Mouse (Mus musculus) heart, adult 8-10 months (tissue): Measurements from ENCODE around the gene Adad1. TPM values are rescaled to one million over a fixed set of nuclear protein-coding genes. Genes with fewer than 3 reads are reported as not detected.

ENCODE experiments used
- DNase-seq: peaks from one replicate; pipeline ENCODE4 v3.0.0; 2022; ENCODE audit warnings: low spot score
- total RNA-seq, 4 experiments: library from RNA; stranded (reverse); gene quantifications; 2 replicates each; pipeline ENCODE4 v1.2.4; 2022

Adad1 gene
- total RNA-seq, result not detected

DNA sequence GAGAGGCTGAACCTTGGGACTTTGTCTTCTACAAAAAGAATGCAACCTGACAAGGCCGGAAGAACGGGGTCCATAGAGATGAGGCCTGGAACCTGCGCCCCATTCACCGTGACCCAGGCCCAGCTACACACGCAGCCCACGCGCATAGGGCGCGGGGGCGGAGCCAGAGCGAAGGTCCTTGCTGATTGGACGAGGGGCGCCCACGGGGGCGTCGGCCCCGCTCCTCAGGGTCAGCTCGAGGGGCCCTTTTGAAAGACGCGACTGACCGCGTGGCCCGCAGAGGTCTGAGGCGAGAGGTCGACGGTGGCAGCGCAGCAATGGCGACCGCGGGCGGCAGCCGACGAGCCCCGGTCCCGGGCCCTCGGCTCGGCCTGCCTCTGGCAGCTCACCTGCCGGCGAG is at the start of gene Adad1:
TSS of gene Adad1 (plus strand) at position 122 of the 400 bp plus-strand sequence.
- DNase-seq, result no peak

DNA sequence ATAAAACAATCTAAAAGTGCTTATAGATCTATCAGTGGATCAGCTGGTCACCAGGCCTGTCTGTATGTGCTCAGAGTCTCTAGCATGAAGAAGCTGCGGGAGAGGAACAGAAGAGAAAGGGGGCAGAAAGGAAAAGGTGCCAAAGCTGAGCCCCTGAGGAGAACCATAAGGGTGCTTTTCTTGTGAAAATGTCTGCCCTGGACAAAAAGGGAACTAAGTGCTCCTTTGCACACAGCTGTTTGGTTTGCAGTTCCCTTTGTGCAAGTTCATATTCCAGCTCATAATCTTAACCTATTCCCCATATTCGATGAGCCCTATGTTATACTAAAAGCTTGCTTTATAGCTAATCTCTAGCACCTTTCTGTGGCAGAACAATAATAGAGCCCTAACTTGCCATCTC is 25.3 kb upstream of the Adad1 start:
- DNase-seq, result no peak

DNA sequence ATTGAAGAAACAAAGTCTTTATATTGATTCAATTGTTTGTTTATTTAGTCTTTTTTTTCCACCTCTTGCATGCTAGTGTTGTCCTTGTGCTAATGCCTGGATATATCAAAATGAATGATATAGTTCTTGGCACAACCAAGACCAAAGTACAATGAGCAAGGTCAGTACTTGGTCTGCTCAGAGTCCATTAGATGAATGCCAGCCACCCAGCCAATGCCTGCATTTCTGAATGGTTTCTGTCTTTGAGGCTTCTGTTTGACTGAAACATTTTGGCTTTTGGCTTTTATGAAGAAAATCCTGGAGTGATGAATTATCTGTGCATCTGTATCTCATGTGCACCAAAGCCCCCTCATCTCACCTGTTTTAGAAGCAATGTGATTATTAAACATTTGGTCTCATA is 23.5 kb upstream of the Adad1 start:
- DNase-seq, result no peak

DNA sequence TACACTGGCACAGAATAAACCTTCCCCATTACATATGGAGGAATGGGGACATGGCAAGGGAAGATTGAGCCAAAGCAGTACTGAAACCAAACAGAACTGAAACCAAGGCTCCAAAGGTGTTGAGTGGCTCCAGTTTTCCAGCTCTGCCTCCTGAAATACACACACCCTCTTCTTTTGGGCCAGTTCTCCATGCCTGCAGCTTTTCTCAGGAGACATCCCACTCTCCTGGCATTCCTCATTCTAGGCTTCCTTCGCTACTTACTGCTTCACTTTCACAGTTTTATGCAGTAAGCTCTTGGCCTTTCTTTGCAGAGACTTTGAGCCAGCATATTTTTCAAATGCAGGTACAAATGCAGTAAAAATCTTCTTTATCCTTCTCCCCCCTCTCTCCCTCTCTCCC is 11.8 kb upstream of the Adad1 start:
- no peak for DNase-seq

DNA sequence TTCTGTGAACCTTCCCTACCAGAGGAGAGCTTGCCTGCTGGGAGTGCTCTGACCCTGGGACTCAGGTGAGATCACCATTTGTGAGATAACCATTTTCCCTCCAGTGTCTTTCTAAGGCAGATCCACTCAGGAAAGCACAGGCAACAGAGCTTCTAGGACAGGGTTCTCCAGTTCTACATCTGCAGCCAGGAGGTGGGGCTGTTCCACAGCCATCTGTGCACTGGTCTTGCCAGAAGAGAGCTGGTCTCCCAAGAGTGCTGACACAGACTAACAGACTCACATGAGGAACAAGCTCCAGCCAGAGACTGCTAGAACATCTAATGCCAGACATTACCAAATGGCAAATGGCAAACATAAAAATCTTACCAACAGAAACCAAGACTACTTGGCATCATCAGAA is 9.9 kb downstream of the Adad1 start:
- DNase-seq, result peak; percentile 64

DNA sequence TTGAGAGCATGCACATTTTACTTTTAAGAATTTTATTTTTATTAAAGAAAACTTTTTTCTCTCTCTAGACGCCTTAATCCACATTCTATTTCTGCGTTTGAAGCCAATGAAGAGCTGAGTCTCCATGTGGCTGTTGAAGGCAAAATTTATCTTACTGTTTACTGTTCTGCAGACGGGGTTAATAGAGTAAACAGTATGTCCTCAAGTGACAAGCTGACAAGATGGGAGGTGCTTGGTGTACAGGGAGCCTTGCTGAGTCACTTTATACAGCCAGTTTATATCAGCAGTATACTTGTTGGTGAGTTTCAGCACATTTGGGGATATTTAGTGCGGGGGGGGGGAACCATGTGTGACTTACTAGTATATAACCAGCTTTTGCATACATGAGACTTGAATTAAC is 21.5 kb downstream of the Adad1 start:
- no peak for DNase-seq

DNA sequence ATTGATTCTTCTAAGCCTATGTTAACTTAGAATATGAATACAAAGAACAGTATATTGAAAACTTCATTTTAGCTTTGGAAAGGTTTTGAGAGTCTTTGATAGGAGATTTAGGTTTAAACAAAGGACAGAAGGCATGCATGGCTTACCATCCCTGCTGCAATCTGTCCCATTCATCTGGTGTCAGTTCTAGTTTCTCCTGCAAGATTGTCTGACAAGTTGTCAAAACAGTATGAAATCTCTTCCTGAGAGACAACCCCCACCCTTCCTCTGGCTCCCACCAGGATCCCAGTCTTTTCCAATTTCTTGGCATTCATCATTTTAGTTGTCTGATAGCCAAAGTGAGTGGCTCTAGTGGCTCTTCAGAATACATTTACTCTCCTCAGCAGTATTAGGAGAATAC is 27.4 kb downstream of the Adad1 start:
- no peak for DNase-seq

DNA sequence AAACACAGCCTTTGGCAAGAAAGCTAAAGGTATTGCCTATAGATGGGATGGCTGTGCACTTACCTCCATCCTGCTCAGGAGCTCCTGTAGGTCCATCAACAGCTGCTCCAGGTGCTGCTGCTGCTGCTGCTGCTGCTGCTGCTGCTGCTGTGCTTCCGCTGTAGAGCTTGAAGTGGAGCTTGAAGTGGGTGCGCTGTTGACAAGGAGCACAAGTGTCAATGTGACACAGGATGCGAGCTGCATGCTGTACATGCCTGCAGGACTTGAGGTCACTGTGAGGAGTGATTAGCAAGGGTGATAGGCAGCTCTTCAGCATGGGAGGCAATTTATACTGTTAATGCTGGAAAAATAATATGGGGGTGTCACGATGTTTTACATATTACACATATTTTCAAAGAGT is 62.3 kb downstream of the Adad1 start, which contains the start of gene Il2:
TSS of gene Il2 (minus strand) at position 305 of the 400 bp plus-strand sequence.
- no peak for DNase-seq

DNA sequence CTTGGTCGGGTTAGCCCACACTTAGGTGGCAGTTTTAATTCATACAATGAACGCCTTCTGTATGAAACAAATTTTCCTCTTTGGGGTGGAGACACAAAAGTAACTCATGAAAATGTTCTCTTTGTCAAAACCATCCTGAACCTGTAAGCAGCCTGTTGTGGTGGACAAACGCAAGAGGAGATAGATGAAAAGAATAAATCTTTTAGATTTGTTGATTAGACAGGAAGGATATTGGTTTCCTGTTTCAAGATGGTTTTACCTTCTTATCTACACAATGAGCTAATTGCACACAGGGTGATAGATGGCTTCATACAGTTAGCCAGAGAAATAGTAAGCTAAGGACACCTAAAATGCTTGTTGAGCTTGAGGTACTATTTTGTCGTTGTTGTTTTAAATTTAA is 62.8 kb downstream of the Adad1 start:
- no peak for DNase-seq

DNA sequence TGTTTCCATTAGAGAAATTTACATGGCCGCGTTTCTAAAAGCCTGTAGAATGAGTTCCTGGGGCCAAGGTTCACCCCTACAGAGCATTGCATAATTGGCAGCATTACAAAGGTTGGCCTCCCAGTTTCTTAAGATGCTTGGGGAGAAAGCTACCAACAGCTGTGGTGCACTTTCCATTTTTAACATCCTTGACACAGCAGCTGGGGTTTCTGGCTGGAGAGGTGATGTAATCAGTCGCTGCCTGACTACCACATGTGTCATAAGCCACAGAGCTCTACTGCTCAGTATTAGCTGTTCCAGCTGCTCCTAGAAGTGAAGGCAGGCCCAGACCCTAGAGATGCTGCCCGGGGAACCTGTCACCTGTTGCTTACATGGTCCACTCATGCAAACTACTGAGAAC is 64.9 kb downstream of the Adad1 start:
- peak; percentile 69 for DNase-seq

DNA sequence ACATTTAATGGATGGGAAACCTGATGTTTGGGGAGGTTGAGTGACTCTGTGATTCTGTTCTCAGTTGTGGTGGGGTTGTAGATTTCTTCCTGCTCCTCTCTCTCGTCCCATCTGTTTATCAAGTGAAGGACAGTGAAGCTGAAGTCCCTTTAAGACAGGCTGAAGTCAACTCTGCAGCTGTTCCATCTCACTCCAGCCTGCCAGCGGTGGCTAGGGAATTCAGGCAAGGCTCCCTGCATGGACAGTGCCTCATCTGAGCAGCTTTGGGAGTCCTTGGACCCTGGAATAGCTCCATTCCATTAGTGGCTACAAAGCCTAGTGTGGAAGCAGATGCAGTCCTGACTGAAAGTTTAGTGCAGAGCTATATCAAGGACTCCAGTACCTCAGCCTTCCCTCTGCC is 65.7 kb downstream of the Adad1 start:
- peak; percentile 35 for DNase-seq

DNA sequence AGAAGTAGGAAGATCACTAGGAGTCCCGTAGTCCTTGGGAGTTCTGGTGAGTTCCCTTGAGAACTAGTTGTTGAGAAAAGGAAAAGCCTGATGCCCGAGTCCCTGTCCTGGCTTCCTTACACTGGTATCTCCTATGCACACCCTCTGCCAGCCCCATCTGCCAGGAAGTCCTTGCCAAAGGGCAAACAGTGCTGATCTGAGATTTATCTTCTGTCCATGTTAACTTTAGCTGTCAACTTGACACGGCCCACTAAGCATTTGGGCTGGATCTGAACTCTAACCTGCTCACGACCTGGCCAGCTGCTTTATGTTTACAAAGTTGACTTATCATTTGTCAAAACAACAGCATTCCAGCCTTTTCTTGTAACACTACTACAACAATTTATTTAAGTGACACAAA is 73.9 kb downstream of the Adad1 start:
- DNase-seq, result no peak

DNA sequence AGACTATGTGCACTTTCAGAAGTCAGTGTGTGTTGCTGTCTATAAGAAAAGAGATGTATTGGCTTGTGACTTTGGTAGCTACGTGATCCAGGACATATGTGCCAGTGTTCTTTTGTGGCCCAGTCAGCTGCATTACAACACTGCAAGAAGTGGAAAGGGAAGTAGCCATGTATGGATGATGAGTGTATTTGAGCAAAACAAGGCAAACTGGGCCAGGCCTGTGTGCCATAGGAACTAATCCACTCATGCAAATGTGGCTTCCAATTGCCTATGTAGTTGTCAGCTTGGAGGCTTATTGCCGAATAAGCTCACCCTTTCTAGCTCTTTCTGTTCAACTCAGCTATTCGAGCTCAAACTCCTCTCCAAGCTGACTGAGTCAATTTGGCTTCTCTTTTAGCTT is 75.9 kb downstream of the Adad1 start:
- DNase-seq, result no peak

DNA sequence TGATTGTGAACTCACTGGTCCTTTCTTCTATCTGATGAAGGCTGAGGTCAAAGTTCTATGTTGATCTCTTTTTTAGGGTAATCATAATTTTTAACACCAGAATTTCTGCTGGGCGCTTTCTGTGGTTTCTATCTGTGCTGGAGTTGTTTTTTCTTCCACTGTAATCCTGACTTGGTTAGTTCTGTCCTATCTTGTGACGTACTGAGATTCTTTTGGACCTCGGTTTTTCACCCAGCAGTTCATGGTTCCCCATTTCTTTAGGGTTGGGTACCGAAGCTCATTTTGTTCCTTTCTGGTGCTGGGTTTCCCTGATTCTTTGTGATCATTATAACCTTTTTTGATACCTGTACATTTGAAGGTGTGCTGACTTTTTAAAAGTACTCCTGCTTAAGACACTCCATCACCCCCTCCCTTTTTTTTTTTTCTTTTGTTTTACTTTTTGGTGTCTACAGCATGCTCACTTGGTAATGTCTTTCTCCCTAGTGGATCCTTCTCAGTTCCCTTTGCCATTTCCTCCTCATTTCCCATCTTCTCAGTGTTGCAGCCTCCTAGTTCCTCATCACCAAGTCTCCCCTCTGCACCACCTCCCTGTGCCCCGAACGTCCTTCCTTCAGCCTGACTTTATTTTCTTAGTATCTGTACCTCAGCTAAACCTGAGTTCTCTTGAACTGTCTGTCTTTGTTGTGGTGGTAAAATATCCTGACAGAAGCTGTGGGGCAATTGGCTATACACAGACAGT is 77.0 kb downstream of the Adad1 start:
- no peak for DNase-seq

DNA sequence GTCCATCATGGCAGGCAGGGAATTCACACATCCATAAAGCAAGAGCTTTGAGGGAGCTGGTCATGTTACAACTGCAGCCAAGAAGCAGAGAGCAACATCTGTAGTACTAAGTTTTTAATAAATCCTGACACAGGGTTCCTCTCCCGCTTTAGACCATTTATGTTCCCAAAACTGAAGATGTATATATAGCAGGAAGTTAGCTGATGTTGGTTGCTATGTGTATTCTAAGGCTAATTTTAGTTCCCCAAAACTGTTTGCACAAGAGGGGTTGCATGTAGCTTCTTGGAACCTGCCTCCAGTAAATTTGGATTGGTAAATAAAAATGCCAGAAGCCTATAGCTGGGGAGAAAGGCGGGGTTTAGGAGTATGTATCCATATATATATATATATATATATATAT is 78.5 kb downstream of the Adad1 start:
- no peak for DNase-seq

DNA sequence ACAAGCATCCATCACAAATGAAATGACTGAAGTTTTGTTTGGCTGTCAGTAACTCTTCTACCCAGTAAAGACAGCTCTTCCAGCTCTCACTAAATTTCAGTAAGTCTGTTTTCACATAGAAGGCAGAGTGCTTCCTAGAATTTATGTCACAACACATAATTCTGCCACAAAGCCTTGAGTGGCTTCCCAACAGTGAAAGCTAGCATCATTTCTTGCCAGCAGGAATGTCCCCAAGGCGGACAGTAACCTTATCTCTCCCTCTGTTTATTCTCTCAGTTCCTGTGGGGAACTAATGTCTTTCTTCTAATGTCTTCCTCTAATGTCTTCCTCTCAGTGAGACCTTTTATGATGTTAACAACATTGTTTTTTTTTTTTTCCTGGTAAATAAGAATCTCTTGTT is 81.7 kb downstream of the Adad1 start:
- no peak for DNase-seq

DNA sequence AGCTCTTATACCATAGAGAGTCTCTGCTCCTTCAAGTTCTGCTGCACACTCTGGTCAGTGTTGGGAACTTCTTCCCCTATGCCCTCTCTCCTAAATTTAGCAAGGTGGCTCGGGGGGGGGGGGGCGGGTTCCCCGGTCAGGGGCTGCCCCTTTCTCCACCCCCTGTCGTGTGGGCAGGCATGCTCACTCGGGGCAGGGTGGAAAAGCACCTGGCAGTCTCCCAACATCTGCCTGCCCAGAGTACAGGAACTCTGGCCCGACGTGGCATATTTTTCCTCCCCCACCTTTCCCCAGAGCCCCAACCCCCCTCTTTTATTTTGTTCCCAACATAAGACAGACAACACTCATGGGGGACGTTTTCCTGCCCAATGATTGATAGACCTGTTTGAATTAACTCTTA is 83.1 kb downstream of the Adad1 start:
- DNase-seq, result no peak

DNA sequence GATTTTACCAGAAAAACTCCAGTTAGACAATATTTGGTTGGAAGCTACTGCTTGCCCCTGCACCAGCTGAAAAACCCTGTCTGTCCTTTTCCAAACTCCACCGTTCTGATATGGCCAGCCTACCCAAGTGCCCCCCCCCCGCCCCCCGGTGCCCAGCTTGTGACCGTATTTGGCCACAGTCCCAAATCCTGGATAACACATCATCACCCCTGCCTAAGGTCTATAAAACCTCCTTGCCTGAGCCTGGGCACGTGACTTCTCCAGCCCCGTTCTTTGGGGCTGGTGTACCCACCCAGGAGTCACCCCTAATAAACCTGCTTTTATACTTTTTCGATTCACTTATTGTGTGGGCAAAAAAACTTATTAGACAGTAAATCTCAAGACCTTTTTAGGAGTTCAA is 83.5 kb downstream of the Adad1 start:
- DNase-seq, result no peak

DNA sequence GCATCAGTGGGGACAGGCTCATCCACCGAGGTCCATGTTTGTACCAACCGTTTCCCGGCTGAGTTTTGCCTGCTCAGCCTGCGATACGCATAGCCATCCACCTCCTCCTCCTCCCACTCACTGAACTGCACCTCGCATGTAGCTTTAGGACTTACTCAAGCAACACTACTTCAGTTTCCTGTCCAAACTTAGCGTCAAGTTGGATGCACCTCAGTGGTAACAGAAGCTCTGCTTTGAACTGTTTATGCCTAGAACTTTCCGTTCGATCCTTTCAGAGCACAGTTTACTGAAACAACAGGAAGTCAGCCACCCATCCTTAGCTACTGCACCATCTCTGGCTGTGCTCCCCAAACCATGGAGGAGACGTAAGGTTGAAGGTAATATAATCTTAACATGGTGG is 88.9 kb downstream of the Adad1 start:
- DNase-seq, result no peak

DNA sequence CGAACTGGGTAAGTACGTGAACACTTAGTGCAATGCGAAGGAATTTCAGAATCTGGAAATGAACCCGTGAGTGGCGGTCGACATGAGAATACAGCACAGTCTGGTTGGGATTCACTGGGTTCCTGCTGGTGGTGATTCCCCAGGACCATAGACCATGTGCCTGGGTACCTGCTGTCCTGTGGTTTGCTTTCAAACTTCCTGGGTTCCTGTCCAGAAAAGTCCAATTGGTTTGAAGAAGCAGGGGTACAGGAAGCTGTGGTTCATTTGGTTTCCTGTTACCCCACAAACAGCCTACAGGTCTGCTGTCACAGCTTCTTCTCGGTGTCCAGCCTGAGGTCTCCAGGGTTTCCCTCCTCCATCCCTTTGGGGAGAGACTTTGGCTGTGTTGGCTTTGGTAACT is 89.7 kb downstream of the Adad1 start:
- DNase-seq, result no peak

DNA sequence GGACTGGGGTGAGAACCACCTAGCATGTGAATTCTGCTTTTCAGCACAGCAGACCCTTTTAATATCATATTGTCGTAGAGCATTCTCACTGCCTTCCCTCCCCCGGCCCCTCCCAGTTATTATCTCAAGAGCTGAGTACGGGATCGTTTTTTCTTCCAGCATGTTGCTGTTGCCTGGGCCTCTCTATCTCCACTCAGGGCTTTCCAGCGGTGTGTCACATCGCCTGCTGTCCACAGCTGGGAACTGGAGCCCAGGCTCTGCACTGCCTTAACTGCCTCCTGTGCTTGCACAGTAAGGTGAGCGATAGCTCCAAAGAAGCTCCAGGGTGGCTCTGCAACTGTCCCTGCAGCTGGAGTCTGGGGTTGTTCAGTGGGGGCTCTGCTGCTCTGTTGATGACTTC is 91.1 kb downstream of the Adad1 start:
- no peak for DNase-seq

DNA sequence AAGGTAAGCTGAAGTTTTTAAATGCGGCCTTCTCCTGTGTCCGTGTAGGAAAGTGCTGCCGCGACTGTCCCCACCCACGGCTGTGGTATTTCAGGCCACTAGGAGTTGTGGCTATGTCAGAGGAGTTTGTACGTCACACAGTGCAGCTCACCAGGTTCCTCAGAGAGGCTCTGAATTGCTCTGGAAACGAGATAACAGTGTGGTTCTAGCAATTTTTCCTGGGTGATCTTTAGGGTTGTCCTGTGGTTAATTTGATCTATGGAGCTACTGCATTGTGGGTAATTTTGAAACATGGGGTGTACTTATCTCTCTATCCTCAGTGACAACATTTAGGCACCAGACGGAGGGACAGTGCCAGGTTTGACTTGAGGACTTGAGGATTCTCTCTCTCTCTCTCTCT is 93.8 kb downstream of the Adad1 start:
- DNase-seq, result no peak

DNA sequence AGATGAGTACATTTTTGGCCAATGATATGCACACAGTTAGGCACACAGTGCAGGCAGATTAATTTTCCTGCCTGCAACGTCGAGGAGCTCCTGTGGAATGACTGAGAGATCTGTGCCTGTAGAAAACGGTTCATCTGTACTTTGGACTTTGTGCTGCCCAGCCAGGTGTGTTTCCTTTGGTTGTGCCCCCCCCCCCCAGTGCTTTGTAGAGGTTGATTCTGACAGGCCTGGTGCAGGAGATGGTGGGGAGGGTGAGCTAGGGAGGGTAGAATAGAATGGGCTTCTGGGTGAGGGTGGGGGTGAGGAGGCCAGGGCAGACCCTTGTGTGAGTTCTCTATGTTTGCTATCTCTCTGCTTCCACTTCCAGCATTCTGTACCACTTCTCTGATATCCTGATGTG is 94.9 kb downstream of the Adad1 start:
- no peak for DNase-seq

DNA sequence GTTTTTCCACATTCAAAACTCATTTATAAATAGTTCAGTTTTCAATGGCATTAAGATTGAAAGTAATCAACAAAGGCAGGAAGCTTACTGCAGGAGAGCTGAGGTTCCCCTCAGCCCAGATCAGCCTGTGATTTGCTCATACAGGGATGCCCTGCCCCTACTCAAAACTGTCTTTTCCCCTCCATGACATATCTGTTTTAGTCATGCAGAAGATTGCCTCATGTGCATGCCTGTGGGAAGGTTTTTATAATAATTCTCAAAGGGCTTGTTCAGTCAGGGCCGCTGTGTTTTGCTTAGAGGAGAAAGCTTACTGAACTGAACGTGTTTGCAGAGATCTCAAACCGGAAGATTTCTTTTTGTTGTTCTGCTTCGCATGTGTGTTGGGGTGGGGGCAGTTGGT is 97.8 kb downstream of the Adad1 start:
- no peak for DNase-seq
